Mouse (Mus musculus) hindbrain, embryonic 15.5 days (tissue): ENCODE results near the gene Clic5. TPM values are rescaled to one million over a fixed set of nuclear protein-coding genes. Genes with fewer than 3 reads are reported as not detected.

Source experiments
- ATAC-seq: fragments of 200-750 bp; cut with Nextera tagmentation; 2 replicates; pipeline ENCODE4 v1.8.0; 2017; ENCODE audit warnings: low read depth, moderate number of reproducible peaks, moderate TSS enrichment; ENCODE audit not compliant: low FRiP score
- H3K27ac ChIP-seq: fragments of 300-500 bp; sonication (generic); replicated peaks from 2 replicates; pipeline ENCODE4 v1.5.1; 2015; ENCODE audit warnings: mild to moderate bottlenecking, inconsistent platforms
- H3K27me3 ChIP-seq: fragments of 300-500 bp; sonication (generic); 2 replicates; pipeline ENCODE4 v1.6.1; 2015; ENCODE audit warnings: control low read depth, inconsistent platforms
- H3K36me3 ChIP-seq: fragments of 300-500 bp; sonication (generic); 2 replicates; pipeline ENCODE4 v1.6.1; 2015; ENCODE audit warnings: control low read depth, inconsistent platforms
- H3K4me1 ChIP-seq: fragments of 300-500 bp; sonication (generic); replicated peaks from 2 replicates; pipeline ENCODE4 v1.6.1; 2015; ENCODE audit warnings: control low read depth, inconsistent platforms
- H3K4me2 ChIP-seq: fragments of 300-500 bp; sonication (generic); 2 replicates; pipeline ENCODE4 v1.6.1; 2015; ENCODE audit warnings: moderate library complexity, mild to moderate bottlenecking, inconsistent platforms
- H3K4me3 ChIP-seq: fragments of 300-500 bp; sonication (generic); 2 replicates; pipeline ENCODE4 v1.5.1; 2015; ENCODE audit warnings: mild to moderate bottlenecking, inconsistent platforms
- H3K9ac ChIP-seq: fragments of 300-500 bp; sonication (generic); 2 replicates; pipeline ENCODE4 v1.6.1; 2015; ENCODE audit warnings: inconsistent platforms
- H3K9me3 ChIP-seq: fragments of 300-500 bp; sonication (generic); 2 replicates; pipeline ENCODE4 v1.6.1; 2016; ENCODE audit warnings: control low read depth, inconsistent platforms
- WGBS: fragments of 180-500 bp; shearing (Covaris S2); methylation state at CpG from one replicate; pipeline ENCODE4 v1.1.7; 2015; 5-methylcytosine and 5-hydroxymethylcytosine counted together
- polyA plus RNA-seq: library from polyadenylated mRNA; unstranded; fragments of >200 nt; fragmentation: Nextera tagmentation; extraction: Ambion mirVana; gene quantifications from 2 replicates; pipeline ENCODE4 v1.2.1, GENCODE M21; 2015

Clic5 gene
- polyA plus RNA-seq, 1 experiment from 2014 or later, result 0.18 TPM

DNA sequence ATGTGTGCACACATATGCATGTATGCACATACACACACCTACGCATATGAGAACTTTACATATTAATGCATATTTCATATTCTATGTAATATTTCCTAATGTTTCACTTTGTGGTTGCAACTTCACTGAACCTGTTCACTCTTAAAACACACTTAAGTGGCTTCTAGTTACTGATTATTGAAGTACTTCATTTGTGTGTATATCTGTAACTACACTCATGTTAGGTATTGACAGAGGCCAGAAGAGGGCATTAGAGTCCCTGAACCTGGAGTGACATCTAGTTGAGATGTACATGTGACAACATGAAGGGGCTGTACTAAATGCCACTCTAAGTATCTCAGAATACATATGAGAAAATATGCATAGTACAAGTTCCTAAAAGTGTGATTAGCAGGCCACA lies 99.9 kb downstream of the Clic5 start:
- no peak overlapping the region for H3K9ac ChIP-seq
- no peaks in the 10 kb centered on the region for H3K36me3 ChIP-seq
- no peaks in the 10 kb centered on the region for H3K9me3 ChIP-seq
- no peaks in the 10 kb centered on the region for H3K27me3 ChIP-seq
- no peak for ATAC-seq
- no peaks in the 10 kb centered on the region for H3K4me1 ChIP-seq
- no peak overlapping the region for H3K4me3 ChIP-seq
- WGBS, result 94% methylated on average over 1 of the region's 1 CpGs
- no peak overlapping the region for H3K27ac ChIP-seq
- H3K4me2 ChIP-seq, result no peak overlapping the region

GRCm38 (mm10) chr17:44297221-44297620 lies 108.8 kb downstream of the Clic5 start:
- H3K27me3 ChIP-seq, result no peaks in the 10 kb centered on the region
- 71% methylated on average over 1 of the region's 1 CpGs for WGBS
- no peak for ATAC-seq
- H3K9me3 ChIP-seq, result no peaks in the 10 kb centered on the region
- no peak overlapping the region for H3K27ac ChIP-seq
- H3K9ac ChIP-seq, result no peak overlapping the region
- no peak overlapping the region for H3K4me2 ChIP-seq
- H3K4me3 ChIP-seq, result no peak overlapping the region
- no peaks in the 10 kb centered on the region for H3K36me3 ChIP-seq
- peaks cover 7% of the 10 kb centered on the region; the same call in 1 of the 2 replicates for H3K4me1 ChIP-seq

DNA sequence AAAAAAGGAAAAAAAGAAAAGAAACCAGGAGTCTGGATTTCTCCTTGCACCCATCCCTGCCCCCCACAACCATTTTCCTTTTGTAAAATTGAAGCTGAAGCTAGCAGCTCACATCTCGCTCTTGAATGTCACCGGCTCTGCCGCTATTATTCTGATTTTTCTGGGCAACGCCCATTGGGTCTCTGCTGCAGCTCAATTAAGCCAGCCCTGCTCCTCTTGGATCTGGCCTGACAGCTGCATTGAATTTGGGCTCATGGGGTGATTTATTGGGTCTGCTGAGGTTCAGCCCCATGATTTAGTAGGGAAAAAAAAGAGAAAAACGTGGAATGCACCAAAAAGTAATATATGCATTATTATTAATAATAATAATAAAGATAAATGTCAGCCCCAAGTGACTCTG lies 111.9 kb downstream of the Clic5 start:
- WGBS, result 16% methylated on average over 5 of the region's 5 CpGs
- Histone ChIP-seq H3K27ac (no peak overlapping the region), H3K4me2 (no peak overlapping the region), H3K36me3 (no peaks in the 10 kb centered on the region), H3K4me3 (no peak overlapping the region), H3K9ac (no peak overlapping the region), H3K9me3 (no peaks in the 10 kb centered on the region), H3K27me3 (no peaks in the 10 kb centered on the region), H3K4me1 (peaks cover 7% of the 10 kb centered on the region; the same call in 1 of the 2 replicates)
- ATAC-seq, result no peak

DNA sequence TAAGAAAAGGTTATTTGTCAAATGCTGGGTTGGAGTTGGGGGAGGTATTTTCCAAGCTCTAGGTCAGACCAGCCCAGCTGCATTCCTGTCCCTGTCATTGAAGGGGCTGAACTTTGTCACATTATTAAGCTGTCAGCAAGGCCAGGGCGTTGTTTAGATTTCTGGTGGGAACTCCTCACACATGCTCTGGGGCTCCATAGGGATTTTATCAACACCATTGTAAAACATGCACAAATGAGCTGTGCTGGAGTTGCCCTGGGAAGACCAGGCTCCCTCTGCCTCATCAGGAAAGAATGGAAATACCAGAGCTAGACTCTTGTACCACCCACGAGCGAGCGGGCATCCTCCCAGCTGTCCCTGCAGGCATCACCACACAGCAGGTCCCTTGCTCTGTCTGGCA lies 112.3 kb downstream of the Clic5 start:
- H3K4me3 ChIP-seq, result no peak overlapping the region
- 25% methylated on average over 4 of the region's 4 CpGs for WGBS
- H3K4me1 ChIP-seq, result peaks cover 7% of the 10 kb centered on the region; the same call in 1 of the 2 replicates
- H3K9me3 ChIP-seq, result no peaks in the 10 kb centered on the region
- ATAC-seq, result no peak
- no peak overlapping the region for H3K4me2 ChIP-seq
- H3K9ac ChIP-seq, result no peak overlapping the region
- no peaks in the 10 kb centered on the region for H3K36me3 ChIP-seq
- H3K27me3 ChIP-seq, result no peaks in the 10 kb centered on the region
- H3K27ac ChIP-seq, result no peak overlapping the region

- H3K27ac ChIP-seq, result no peak overlapping the region
- H3K4me3 ChIP-seq, result no peak overlapping the region
- WGBS, result 85% methylated on average over 17 of the region's 17 CpGs
- H3K4me2 ChIP-seq, result no peak overlapping the region
- H3K9ac ChIP-seq, result no peak overlapping the region
- peaks cover 7% of the 10 kb centered on the region; the same call in 1 of the 2 replicates for H3K4me1 ChIP-seq
- H3K36me3 ChIP-seq, result no peaks in the 10 kb centered on the region
- ATAC-seq, result no peak
- no peaks in the 10 kb centered on the region for H3K9me3 ChIP-seq
- no peaks in the 10 kb centered on the region for H3K27me3 ChIP-seq
Measured at GRCm38 (mm10) chr17:44301224-44301811, 112.9 kb downstream of the Clic5 start.

- Histone ChIP-seq H3K27ac (no peak overlapping the region), H3K4me3 (no peak overlapping the region), H3K27me3 (no peaks in the 10 kb centered on the region), H3K4me1 (peaks cover 7% of the 10 kb centered on the region; the same call in 1 of the 2 replicates), H3K4me2 (no peak overlapping the region), H3K9me3 (no peaks in the 10 kb centered on the region), H3K36me3 (no peaks in the 10 kb centered on the region), H3K9ac (no peak overlapping the region)
- no peak for ATAC-seq
- WGBS, result 100% methylated on average over 1 of the region's 1 CpGs
Measured at GRCm38 (mm10) chr17:44304076-44304475, 115.7 kb downstream of the Clic5 start.

GRCm38 (mm10) chr17:44309914-44310622 lies 121.7 kb downstream of the Clic5 start:
- H3K27me3 ChIP-seq, result no peaks in the 10 kb centered on the region
- 71% methylated on average over 10 of the region's 10 CpGs for WGBS
- H3K4me1 ChIP-seq, result no peaks in the 10 kb centered on the region
- H3K9me3 ChIP-seq, result no peaks in the 10 kb centered on the region
- H3K9ac ChIP-seq, result no peak overlapping the region
- no peak overlapping the region for H3K27ac ChIP-seq
- H3K4me2 ChIP-seq, result no peak overlapping the region
- H3K36me3 ChIP-seq, result no peaks in the 10 kb centered on the region
- no peak overlapping the region for H3K4me3 ChIP-seq
- ATAC-seq, result no peak

- no peaks in the 10 kb centered on the region for H3K27me3 ChIP-seq
- ATAC-seq, result no peak
- H3K4me3 ChIP-seq, result no peak overlapping the region
- H3K36me3 ChIP-seq, result no peaks in the 10 kb centered on the region
- H3K9ac ChIP-seq, result no peak overlapping the region
- H3K27ac ChIP-seq, result no peak overlapping the region
- WGBS, result 80% methylated on average over 10 of the region's 10 CpGs
- H3K4me2 ChIP-seq, result no peak overlapping the region
- H3K9me3 ChIP-seq, result no peaks in the 10 kb centered on the region
- peaks cover 10% of the 10 kb centered on the region for H3K4me1 ChIP-seq
Measured at GRCm38 (mm10) chr17:44325314-44325713, 136.9 kb downstream of the Clic5 start.

DNA sequence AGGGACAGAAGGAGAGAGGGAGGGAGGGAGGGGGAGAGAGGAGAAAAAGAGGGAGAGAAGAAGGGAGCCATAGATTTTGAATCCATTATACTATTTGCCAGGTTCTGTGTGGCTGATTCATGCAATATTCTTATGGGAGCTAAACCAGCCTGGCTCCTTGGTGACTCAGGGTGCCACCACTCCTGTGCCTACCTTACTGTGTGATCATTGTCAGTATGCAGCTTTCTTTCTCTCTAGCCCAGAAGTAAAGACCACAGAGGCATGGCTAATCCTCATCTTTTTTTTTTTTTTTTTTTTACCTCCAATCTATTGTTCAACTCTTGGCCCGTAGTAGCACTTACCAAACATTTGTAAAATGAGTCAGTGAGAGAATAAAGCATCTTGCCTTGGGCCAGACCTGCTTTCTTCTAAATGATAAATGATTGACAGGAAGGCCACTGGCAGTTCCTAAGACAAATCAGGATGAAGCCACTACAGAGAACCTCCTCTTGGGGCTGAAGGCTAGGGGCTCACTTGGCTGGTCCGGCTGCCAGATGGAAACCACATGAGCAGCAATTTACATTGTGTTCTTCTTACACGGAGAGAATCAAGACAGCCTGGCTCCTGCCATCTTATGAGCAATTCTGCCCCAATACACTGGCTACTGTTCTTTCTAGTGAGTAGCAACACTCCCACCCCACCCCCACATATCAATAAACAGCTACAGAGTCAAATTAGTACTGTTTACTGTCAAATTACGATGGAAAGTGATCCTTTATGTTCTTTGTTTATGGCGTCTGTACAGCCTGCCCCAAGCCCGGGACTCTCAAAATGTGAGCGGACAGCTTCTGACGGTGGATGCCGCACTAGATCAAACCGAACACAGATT lies 139.1 kb downstream of the Clic5 start:
- Histone ChIP-seq H3K27ac (peak overlapping the region; percentile 15; the same call in 1 of the 2 replicates), H3K36me3 (no peaks in the 10 kb centered on the region), H3K27me3 (no peaks in the 10 kb centered on the region), H3K4me2 (peak overlapping the region; percentile 15; the same call in 1 of the 2 replicates), H3K9me3 (no peaks in the 10 kb centered on the region), H3K4me1 (peaks cover 10% of the 10 kb centered on the region), H3K4me3 (no peak overlapping the region), H3K9ac (no peak overlapping the region)
- 41% methylated on average over 10 of the region's 10 CpGs for WGBS
- 0 out of 2 replicates have a peak, but pooled peaks have one; percentile 63 for ATAC-seq

- Histone ChIP-seq H3K27me3 (no peaks in the 10 kb centered on the region), H3K4me3 (no peak overlapping the region), H3K27ac (peak overlapping the region; percentile 15; the same call in 1 of the 2 replicates), H3K36me3 (no peaks in the 10 kb centered on the region), H3K4me1 (peaks cover 10% of the 10 kb centered on the region), H3K9ac (no peak overlapping the region), H3K9me3 (no peaks in the 10 kb centered on the region), H3K4me2 (peak overlapping the region; percentile 15; the same call in 1 of the 2 replicates)
- 60% methylated on average over 5 of the region's 5 CpGs for WGBS
- ATAC-seq, result no peak
Measured at GRCm38 (mm10) chr17:44328147-44328482, 139.7 kb downstream of the Clic5 start.
